Mouse (Mus musculus) spleen, adult 12 weeks (tissue): Measurements from ENCODE around the gene Zfp691.

Experiments used
- DNase-seq: peaks from one replicate; pipeline ENCODE4 v3.0.0; 2022; ENCODE audit warnings: low spot score

Zfp691 gene

DNA sequence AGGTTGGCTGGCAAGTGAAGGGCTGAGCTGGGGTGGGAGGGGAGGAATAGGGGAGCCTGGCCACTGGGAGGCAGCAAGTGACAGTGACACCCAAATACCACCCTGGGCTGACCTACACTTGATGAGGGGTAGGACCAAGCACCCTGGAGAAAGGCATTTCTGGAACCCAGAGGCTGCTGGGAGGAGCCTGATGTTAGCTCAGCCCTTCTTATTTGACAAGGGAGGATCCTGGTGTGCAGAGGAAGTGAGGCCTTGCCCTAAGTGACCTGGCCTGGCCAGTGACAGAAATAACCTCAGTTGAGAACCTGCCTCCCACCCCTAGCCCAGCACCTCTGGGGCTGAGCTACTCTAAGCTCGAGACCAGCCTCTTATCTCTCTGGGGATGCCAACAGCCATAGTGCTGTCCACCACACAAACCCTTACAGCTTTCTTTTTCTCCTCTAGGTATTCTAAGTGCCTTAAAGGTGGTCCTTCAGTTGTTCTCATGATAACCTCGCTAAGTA, 49.2 kb downstream of the Zfp691 start:
- no peak for DNase-seq

DNA sequence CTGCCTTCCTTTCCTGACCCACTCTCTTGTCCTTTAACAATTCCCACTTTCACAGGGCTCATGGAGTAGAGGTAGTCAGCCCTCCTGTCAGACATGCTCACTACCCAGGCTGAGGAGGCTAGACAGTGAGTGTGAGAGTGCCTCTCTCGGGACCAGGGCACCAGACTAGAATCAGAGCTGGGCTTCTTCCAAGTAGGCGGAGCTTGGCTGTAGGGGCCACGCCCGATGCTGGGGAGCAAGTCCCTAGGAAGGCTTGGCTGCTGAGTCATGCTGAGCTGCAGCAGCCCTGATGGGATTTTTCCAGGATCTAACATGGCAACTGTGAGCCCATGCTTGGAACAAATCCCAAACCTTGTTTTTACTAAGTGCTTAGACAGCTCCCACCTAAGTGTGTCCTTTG, 52.7 kb downstream of the Zfp691 start:
- no peak for DNase-seq

DNA sequence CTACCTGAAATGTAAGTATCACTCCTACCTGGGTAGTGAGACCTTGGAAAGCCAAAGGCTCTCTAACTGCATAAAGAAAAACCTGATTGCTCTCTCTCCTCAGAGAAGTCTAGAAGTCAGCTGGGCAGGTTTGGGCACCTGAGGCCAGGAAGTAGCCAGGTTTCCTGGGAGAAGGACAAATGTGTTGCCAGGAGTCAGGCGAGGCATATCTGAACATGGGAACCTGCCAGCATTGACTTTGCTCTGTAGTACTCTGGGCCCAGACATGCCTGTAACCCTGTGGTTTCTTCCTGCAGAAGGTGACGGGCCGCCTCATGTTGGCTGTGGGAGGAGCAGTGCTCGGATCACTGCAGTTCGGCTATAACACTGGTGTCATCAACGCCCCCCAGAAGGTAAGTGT, 53.9 kb downstream of the Zfp691 start:
- no peak for DNase-seq
